Mouse (Mus musculus): ENCODE measurements around the gene Usp49.

GRCm38 (mm10) chr17:47614018-47614417 lies 16.5 kb upstream of the Usp49 start:
- TF ChIP-seq MAX (IDR thresholded peaks at IDR 0.05; ENCODE audit: low read depth): no peak
- no peak for TF ChIP-seq POLR2A (IDR thresholded peaks at IDR 0.05; ENCODE audit: insufficient read length, low read depth)
- TF ChIP-seq TCF12 (IDR thresholded peaks at IDR 0.05; ENCODE audit: insufficient read depth, poor library complexity, severe bottlenecking): no peak

Data from myocyte (in vitro differentiated cells).